Mouse (Mus musculus): ENCODE measurements around the gene Gm28053. TPM values are rescaled to one million over a fixed set of nuclear protein-coding genes. Genes with fewer than 3 reads are reported as not detected.

The Gm28053 gene
- polyA plus RNA-seq, 1 experiment = not detected

- H3K4me3 ChIP-seq (ENCODE audit: insufficient read depth, low read length) = no peak overlapping the region
- no peaks in the 10 kb centered on the region for H3K4me1 ChIP-seq (ENCODE audit: control insufficient read depth, insufficient read depth, low read length)
- no peak overlapping the region for H3K27ac ChIP-seq (ENCODE audit: insufficient read depth, low read length)
- TF ChIP-seq CTCF (IDR thresholded peaks at IDR 0.05; ENCODE audit: borderline replicate concordance, insufficient read depth, low read length) (no peak), POLR2A (IDR thresholded peaks at IDR 0.05; ENCODE audit: low read depth, low read length) (no peak)
These were observed 67.2 kb downstream of the Gm28053 start for GRCm38 (mm10) chr6:48785601-48786000.

GRCm38 (mm10) chr6:48787867-48788266 is 69.5 kb downstream of the Gm28053 start:
- TF ChIP-seq CTCF (IDR thresholded peaks at IDR 0.05; ENCODE audit: borderline replicate concordance, insufficient read depth, low read length) (no peak), POLR2A (IDR thresholded peaks at IDR 0.05; ENCODE audit: low read depth, low read length) (no peak)
- H3K4me1 ChIP-seq (ENCODE audit: control insufficient read depth, insufficient read depth, low read length) = no peaks in the 10 kb centered on the region
- H3K4me3 ChIP-seq (ENCODE audit: insufficient read depth, low read length) = no peak overlapping the region
- no peak overlapping the region for H3K27ac ChIP-seq (ENCODE audit: insufficient read depth, low read length)

GRCm38 (mm10) chr6:48801897-48802296 is 83.5 kb downstream of the Gm28053 start:
- Histone ChIP-seq H3K4me1 (ENCODE audit: control insufficient read depth, insufficient read depth, low read length) (no peaks in the 10 kb centered on the region), H3K27ac (ENCODE audit: insufficient read depth, low read length) (no peak overlapping the region), H3K4me3 (ENCODE audit: insufficient read depth, low read length) (no peak overlapping the region)
- TF ChIP-seq CTCF (IDR thresholded peaks at IDR 0.05; ENCODE audit: borderline replicate concordance, insufficient read depth, low read length) (no peak), POLR2A (IDR thresholded peaks at IDR 0.05; ENCODE audit: low read depth, low read length) (no peak)

Other genes with a start within 250 kb of the Gm28053 start
- 13.9 and 18.2 TPM in 2 replicates for gene Atp6v0e2, start 181.0 kb upstream of the Gm28053 start, polyA plus RNA-seq (2011; ENCODE audit: insufficient read length, low read depth, missing spikeins)
- gene Lrrc61, start 163.8 kb upstream of the Gm28053 start, polyA plus RNA-seq (2011; ENCODE audit: insufficient read length, low read depth, missing spikeins) = 5.5 and 9.2 TPM in 2 replicates
- gene Rarres2, start 145.8 kb upstream of the Gm28053 start, polyA plus RNA-seq (2011; ENCODE audit: insufficient read length, low read depth, missing spikeins) = 2.1 and 2.3 TPM in 2 replicates
- gene Gm45021, start 129.0 kb upstream of the Gm28053 start, polyA plus RNA-seq (2011; ENCODE audit: insufficient read length, low read depth, missing spikeins) = not detected in 2 replicates
- 16.3 and 19.0 TPM in 2 replicates for gene Repin1, start 124.7 kb upstream of the Gm28053 start, polyA plus RNA-seq (2011; ENCODE audit: insufficient read length, low read depth, missing spikeins)
- not detected in 2 replicates for gene Gm44965, start 124.7 kb upstream of the Gm28053 start, polyA plus RNA-seq (2011; ENCODE audit: insufficient read length, low read depth, missing spikeins)
- 2.2 and 2.7 TPM in 2 replicates for gene Zfp775, start 116.5 kb upstream of the Gm28053 start, polyA plus RNA-seq (2011; ENCODE audit: insufficient read length, low read depth, missing spikeins)
- 0.84 and 1.6 TPM in 2 replicates for gene AI854703, start 91.8 kb upstream of the Gm28053 start, polyA plus RNA-seq (2011; ENCODE audit: insufficient read length, low read depth, missing spikeins)
- gene Gimap8, start 71.4 kb upstream of the Gm28053 start, polyA plus RNA-seq (2011; ENCODE audit: insufficient read length, low read depth, missing spikeins) = not detected in 2 replicates
- gene Gimap9, start 42.5 kb upstream of the Gm28053 start, polyA plus RNA-seq (2011; ENCODE audit: insufficient read length, low read depth, missing spikeins) = 1.5 and 1.7 TPM in 2 replicates
- gene Gimap4, start 34.1 kb upstream of the Gm28053 start, polyA plus RNA-seq (2011; ENCODE audit: insufficient read length, low read depth, missing spikeins) = not detected in 2 replicates
- gene Gimap6, start 10.4 kb upstream of the Gm28053 start, polyA plus RNA-seq (2011; ENCODE audit: insufficient read length, low read depth, missing spikeins) = 0.72 and 0.88 TPM in 2 replicates
- gene Gimap7, start within 50 bp of the Gm28053 start, polyA plus RNA-seq (2011; ENCODE audit: insufficient read length, low read depth, missing spikeins) = not detected in 2 replicates
- gene Gimap1, start 20.4 kb downstream of the Gm28053 start, polyA plus RNA-seq (2011; ENCODE audit: insufficient read length, low read depth, missing spikeins) = not detected in 2 replicates
- not detected in 2 replicates for gene Gimap5, start 27.6 kb downstream of the Gm28053 start, polyA plus RNA-seq (2011; ENCODE audit: insufficient read length, low read depth, missing spikeins)
- not detected in 2 replicates for gene Gimap3, start 52.2 kb downstream of the Gm28053 start, polyA plus RNA-seq (2011; ENCODE audit: insufficient read length, low read depth, missing spikeins)
- 102 and 117 TPM in 2 replicates for gene Tmem176a, start 122.3 kb downstream of the Gm28053 start, polyA plus RNA-seq (2011; ENCODE audit: insufficient read length, low read depth, missing spikeins)
- gene Tmem176b, start 122.9 kb downstream of the Gm28053 start, polyA plus RNA-seq (2011; ENCODE audit: insufficient read length, low read depth, missing spikeins) = 119 and 168 TPM in 2 replicates
- not detected in 2 replicates for gene Aoc1, start 154.3 kb downstream of the Gm28053 start, polyA plus RNA-seq (2011; ENCODE audit: insufficient read length, low read depth, missing spikeins)
- not detected in 2 replicates for gene 1600015I10Rik, start 211.3 kb downstream of the Gm28053 start, polyA plus RNA-seq (2011; ENCODE audit: insufficient read length, low read depth, missing spikeins)

Data from embryonic fibroblast, embryonic 13.5 days (primary cell).